Mouse (Mus musculus): ENCODE results near the gene Rpl10a.

- TF ChIP-seq CTCF (IDR thresholded peaks at IDR 0.05; ENCODE audit: borderline replicate concordance, control insufficient read depth, extremely low read depth, insufficient read depth, low read length, poor library complexity): peak; percentile 91
- peak; percentile 91 for TF ChIP-seq POLR2A (IDR thresholded peaks at IDR 0.05; ENCODE audit: control insufficient read depth, extremely low read depth, insufficient read depth, low read length, poor library complexity)
Measured at GRCm38 (mm10) chr17:28328366-28328928, at the start of gene Rpl10a.
